Mouse (Mus musculus) CD4-positive, CD25-positive, alpha-beta regulatory T cell, adult 2 months (primary cell): Measurements from ENCODE around the gene Lama2.
"Not testable (repeated sequence)": the region's sequence is repeated elsewhere in the genome, so short reads cannot be mapped to it uniquely, and the experiment has no call there.

Source experiments
- DNase-seq: peaks from one replicate; pipeline ENCODE4 v3.0.0-alpha.2; 2012; ENCODE audit warnings: low read depth, low spot score

Lama2 gene

DNA sequence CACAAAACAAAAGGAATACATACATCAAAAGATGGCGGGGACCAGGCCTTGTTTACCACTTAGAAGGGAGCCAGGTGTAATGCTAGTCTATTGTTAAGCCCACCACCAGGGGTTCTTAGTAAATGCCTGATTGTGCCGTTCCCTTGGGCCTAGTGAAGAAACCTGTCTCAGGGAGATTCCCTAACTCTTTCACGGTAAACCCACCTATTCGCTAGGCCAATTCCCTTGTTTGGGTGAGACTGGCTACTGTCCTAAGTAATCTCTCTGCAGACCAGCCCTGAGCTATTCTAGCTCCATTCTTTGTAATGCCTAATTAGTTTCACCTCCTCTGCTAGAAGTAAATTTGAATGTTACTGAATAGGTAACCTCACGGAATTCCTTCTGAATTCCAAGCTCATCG, 683.5 kb downstream of the Lama2 start:
- not testable (repeated sequence) for DNase-seq
